Mouse (Mus musculus) embryo, embryonic 9.5 days (tissue): ENCODE data around the gene Tmem161a.

Experiments
- DNase-seq: peaks from one replicate; pipeline ENCODE4 v3.0.0-alpha.2; 2017; ENCODE audit errors: extremely low spot score

Gene Tmem161a

GRCm38 (mm10) chr8:70172043-70172681 lies at the start of gene Tmem161a:
Gene Tmem161a, plus strand, starts transcription at chr8:70172356.
- peak; percentile 90 for DNase-seq

- no peak for DNase-seq
Measured at GRCm38 (mm10) chr8:70122863-70123262, 49.3 kb upstream of the Tmem161a start.

GRCm38 (mm10) chr8:70124992-70125391 lies 47.2 kb upstream of the Tmem161a start:
- DNase-seq, result no peak

- no peak for DNase-seq
Measured at GRCm38 (mm10) chr8:70128435-70128834, 43.7 kb upstream of the Tmem161a start.

GRCm38 (mm10) chr8:70129309-70129952 lies 42.7 kb upstream of the Tmem161a start:
- DNase-seq, result no peak

GRCm38 (mm10) chr8:70130066-70130465 lies 42.1 kb upstream of the Tmem161a start:
- no peak for DNase-seq

GRCm38 (mm10) chr8:70131166-70131883 lies 40.8 kb upstream of the Tmem161a start, which contains the start of gene Nr2c2ap:
Gene Nr2c2ap, plus strand, starts transcription at chr8:70131333.
- DNase-seq, result peak; percentile 83

- no peak for DNase-seq
Measured at GRCm38 (mm10) chr8:70134086-70134485, 38.1 kb upstream of the Tmem161a start.

GRCm38 (mm10) chr8:70134931-70135330 lies 37.2 kb upstream of the Tmem161a start:
- no peak for DNase-seq

GRCm38 (mm10) chr8:70136591-70136990 lies 35.6 kb upstream of the Tmem161a start:
- DNase-seq, result no peak

- no peak for DNase-seq
Measured at GRCm38 (mm10) chr8:70137890-70138289, 34.3 kb upstream of the Tmem161a start.

- peak; percentile 99 for DNase-seq
Measured at GRCm38 (mm10) chr8:70139026-70139857, 32.9 kb upstream of the Tmem161a start, which contains the start of the genes Rfxank, Borcs8 and Mef2b. Gene Rfxank, minus strand, starts transcription at chr8:70139154. Gene Borcs8, plus strand, starts transcription at chr8:70139499. Gene Mef2b, plus strand, starts transcription at chr8:70139711.

- DNase-seq, result no peak
Measured at GRCm38 (mm10) chr8:70139981-70140380, 32.2 kb upstream of the Tmem161a start.

GRCm38 (mm10) chr8:70147678-70148607 lies 24.2 kb upstream of the Tmem161a start:
- no peak for DNase-seq

- peak; percentile 31 for DNase-seq
Measured at GRCm38 (mm10) chr8:70150158-70150557, 22.0 kb upstream of the Tmem161a start.

- DNase-seq, result peak; percentile 74
Measured at GRCm38 (mm10) chr8:70152537-70153257, 19.5 kb upstream of the Tmem161a start.

- DNase-seq, result no peak
Measured at GRCm38 (mm10) chr8:70157240-70157800, 14.8 kb upstream of the Tmem161a start.

GRCm38 (mm10) chr8:70158069-70158853 lies 13.9 kb upstream of the Tmem161a start:
- peak; percentile 89 for DNase-seq

GRCm38 (mm10) chr8:70159211-70159610 lies 12.9 kb upstream of the Tmem161a start:
- DNase-seq, result no peak
